Mouse (Mus musculus) monocyte, adult 2 months (primary cell): Measurements from ENCODE around the gene Mipol1.

Experiments used
- DNase-seq, 2 experiments: peaks; one replicate each; pipeline ENCODE4 v3.0.0; 2022; ENCODE audit warnings: low spot score in 2 of 2, low read depth in 1 of 2

Gene Mipol1

GRCm38 (mm10) chr12:57233386-57233785 is 3.2 kb downstream of the Mipol1 start:
- no peak for DNase-seq

GRCm38 (mm10) chr12:57243671-57244495 is 13.7 kb downstream of the Mipol1 start:
- no peak for DNase-seq

GRCm38 (mm10) chr12:57258572-57258971 is 28.3 kb downstream of the Mipol1 start:
- no peak for DNase-seq

GRCm38 (mm10) chr12:57275456-57275855 is 45.2 kb downstream of the Mipol1 start:
- DNase-seq = no peak

GRCm38 (mm10) chr12:57281155-57282114 is 51.2 kb downstream of the Mipol1 start:
- no peak for DNase-seq

- no peak for DNase-seq
Observed at GRCm38 (mm10) chr12:57285303-57286059, 55.3 kb downstream of the Mipol1 start.

GRCm38 (mm10) chr12:57307337-57307736 is 77.1 kb downstream of the Mipol1 start:
- DNase-seq = no peak

GRCm38 (mm10) chr12:57307748-57308147 is 77.5 kb downstream of the Mipol1 start:
- DNase-seq = no peak

GRCm38 (mm10) chr12:57339053-57339452 is 108.8 kb downstream of the Mipol1 start:
- no peak for DNase-seq

- no peak for DNase-seq
Observed at GRCm38 (mm10) chr12:57340111-57340510, 109.9 kb downstream of the Mipol1 start.

- no peak for DNase-seq
Observed at GRCm38 (mm10) chr12:57362732-57363131, 132.5 kb downstream of the Mipol1 start.

- DNase-seq = no peak
Observed at GRCm38 (mm10) chr12:57364027-57364426, 133.8 kb downstream of the Mipol1 start.

GRCm38 (mm10) chr12:57371790-57372547 is 141.7 kb downstream of the Mipol1 start:
- no peak for DNase-seq

- DNase-seq = no peak
Observed at GRCm38 (mm10) chr12:57382797-57383196, 152.6 kb downstream of the Mipol1 start.

- DNase-seq = no peak
Observed at GRCm38 (mm10) chr12:57387588-57388292, 157.5 kb downstream of the Mipol1 start.

GRCm38 (mm10) chr12:57399547-57399946 is 169.3 kb downstream of the Mipol1 start:
- DNase-seq = no peak

GRCm38 (mm10) chr12:57400186-57400585 is 170.0 kb downstream of the Mipol1 start:
- DNase-seq = no peak

- DNase-seq = no peak
Observed at GRCm38 (mm10) chr12:57401126-57401525, 170.9 kb downstream of the Mipol1 start.

GRCm38 (mm10) chr12:57402360-57402759 is 172.1 kb downstream of the Mipol1 start:
- no peak for DNase-seq

GRCm38 (mm10) chr12:57409976-57410375 is 179.7 kb downstream of the Mipol1 start:
- no peak for DNase-seq
